Mouse (Mus musculus) hindbrain, embryonic 15.5 days (tissue): ENCODE results near the gene Defb46. TPM values are rescaled to one million over a fixed set of nuclear protein-coding genes. Genes with fewer than 3 reads are reported as not detected.

Experiments used
- ATAC-seq: fragments of 200-750 bp; cut with Nextera tagmentation; 2 replicates; pipeline ENCODE4 v1.8.0; 2017; ENCODE audit warnings: low read depth, moderate number of reproducible peaks, moderate TSS enrichment; ENCODE audit not compliant: low FRiP score
- H3K27ac ChIP-seq: fragments of 300-500 bp; sonication (generic); replicated peaks from 2 replicates; pipeline ENCODE4 v1.5.1; 2015; ENCODE audit warnings: mild to moderate bottlenecking, inconsistent platforms
- H3K27me3 ChIP-seq: fragments of 300-500 bp; sonication (generic); 2 replicates; pipeline ENCODE4 v1.6.1; 2015; ENCODE audit warnings: control low read depth, inconsistent platforms
- H3K36me3 ChIP-seq: fragments of 300-500 bp; sonication (generic); 2 replicates; pipeline ENCODE4 v1.6.1; 2015; ENCODE audit warnings: control low read depth, inconsistent platforms
- H3K4me1 ChIP-seq: fragments of 300-500 bp; sonication (generic); replicated peaks from 2 replicates; pipeline ENCODE4 v1.6.1; 2015; ENCODE audit warnings: control low read depth, inconsistent platforms
- H3K4me2 ChIP-seq: fragments of 300-500 bp; sonication (generic); 2 replicates; pipeline ENCODE4 v1.6.1; 2015; ENCODE audit warnings: moderate library complexity, mild to moderate bottlenecking, inconsistent platforms
- H3K4me3 ChIP-seq: fragments of 300-500 bp; sonication (generic); 2 replicates; pipeline ENCODE4 v1.5.1; 2015; ENCODE audit warnings: mild to moderate bottlenecking, inconsistent platforms
- H3K9ac ChIP-seq: fragments of 300-500 bp; sonication (generic); 2 replicates; pipeline ENCODE4 v1.6.1; 2015; ENCODE audit warnings: inconsistent platforms
- H3K9me3 ChIP-seq: fragments of 300-500 bp; sonication (generic); 2 replicates; pipeline ENCODE4 v1.6.1; 2016; ENCODE audit warnings: control low read depth, inconsistent platforms
- WGBS: fragments of 180-500 bp; shearing (Covaris S2); methylation state at CpG from one replicate; pipeline ENCODE4 v1.1.7; 2015; 5-methylcytosine and 5-hydroxymethylcytosine counted together
- polyA plus RNA-seq: library from polyadenylated mRNA; unstranded; fragments of >200 nt; fragmentation: Nextera tagmentation; extraction: Ambion mirVana; gene quantifications from 2 replicates; pipeline ENCODE4 v1.2.1, GENCODE M21; 2015

Defb46 gene
- polyA plus RNA-seq, result not detected in 2 replicates

- ATAC-seq, result no peak
- no peak within 1 kb of the TSS for H3K4me2 ChIP-seq
- H3K27ac ChIP-seq, result no peak within 1 kb of the TSS
- no peak within 1 kb of the TSS for H3K4me3 ChIP-seq
- no peaks in the 10 kb centered on the region for H3K36me3 ChIP-seq
- WGBS, result 89% methylated on average over 2 of the region's 2 CpGs
- H3K9ac ChIP-seq, result no peak within 1 kb of the TSS
- no peaks in the 10 kb centered on the region for H3K4me1 ChIP-seq
- no peaks in the 10 kb centered on the region for H3K9me3 ChIP-seq
- no peaks in the 10 kb centered on the region for H3K27me3 ChIP-seq
Measured at GRCm38 (mm10) chr8:19239616-19240015, at the start of gene Defb46. TSS of gene Defb46 (plus strand) at chr8:19239916.

GRCm38 (mm10) chr8:19225161-19225560, 14.6 kb upstream of the Defb46 start, which contains the start of gene Defb6:
TSS of gene Defb6 (plus strand) at chr8:19225478.
- no peak within 1 kb of the TSS for H3K4me3 ChIP-seq
- no peaks in the 10 kb centered on the region for H3K4me1 ChIP-seq
- H3K9me3 ChIP-seq, result no peaks in the 10 kb centered on the region
- no peak within 1 kb of the TSS for H3K27ac ChIP-seq
- H3K4me2 ChIP-seq, result no peak within 1 kb of the TSS
- no peaks in the 10 kb centered on the region for H3K36me3 ChIP-seq
- no peak for ATAC-seq
- H3K9ac ChIP-seq, result no peak within 1 kb of the TSS
- 49% methylated on average over 1 of the region's 1 CpGs for WGBS
- H3K27me3 ChIP-seq, result no peaks in the 10 kb centered on the region

GRCm38 (mm10) chr8:19238101-19238500, 1.6 kb upstream of the Defb46 start:
- Histone ChIP-seq H3K36me3 (no peaks in the 10 kb centered on the region), H3K27ac (no peak overlapping the region), H3K9ac (no peak overlapping the region), H3K27me3 (no peaks in the 10 kb centered on the region), H3K4me2 (no peak overlapping the region), H3K4me1 (no peaks in the 10 kb centered on the region), H3K4me3 (no peak overlapping the region), H3K9me3 (no peaks in the 10 kb centered on the region)
- WGBS, result 36% methylated on average over 1 of the region's 1 CpGs
- ATAC-seq, result no peak

- no peaks in the 10 kb centered on the region for H3K36me3 ChIP-seq
- H3K27ac ChIP-seq, result no peak within 1 kb of the TSS
- 92% methylated on average over 5 of the region's 5 CpGs for WGBS
- no peak within 1 kb of the TSS for H3K4me2 ChIP-seq
- H3K9ac ChIP-seq, result no peak within 1 kb of the TSS
- no peak within 1 kb of the TSS for H3K4me3 ChIP-seq
- H3K4me1 ChIP-seq, result no peaks in the 10 kb centered on the region
- H3K27me3 ChIP-seq, result no peaks in the 10 kb centered on the region
- H3K9me3 ChIP-seq, result no peaks in the 10 kb centered on the region; the same call in 1 of the 2 replicates
- no peak for ATAC-seq
Measured at GRCm38 (mm10) chr8:19247280-19247679, 7.6 kb downstream of the Defb46 start, which contains the start of gene Defb5. TSS of gene Defb5 (plus strand) at chr8:19247580.

- H3K9ac ChIP-seq, result no peak overlapping the region
- H3K4me3 ChIP-seq, result no peak overlapping the region
- no peaks in the 10 kb centered on the region for H3K36me3 ChIP-seq
- H3K4me2 ChIP-seq, result no peak overlapping the region
- no peak for ATAC-seq
- H3K27ac ChIP-seq, result no peak overlapping the region
- no peaks in the 10 kb centered on the region for H3K4me1 ChIP-seq
- H3K9me3 ChIP-seq, result 0 out of 2 replicates have a peak, but pooled peaks cover 3% of the 10 kb centered on the region
- H3K27me3 ChIP-seq, result no peaks in the 10 kb centered on the region
Measured at GRCm38 (mm10) chr8:19258136-19258535, 18.4 kb downstream of the Defb46 start.

- no peak for ATAC-seq
- 0 out of 2 replicates have a peak, but pooled peaks cover 3% of the 10 kb centered on the region for H3K9me3 ChIP-seq
- 62% methylated on average over 3 of the region's 3 CpGs for WGBS
Measured at GRCm38 (mm10) chr8:19259667-19260066, 20.0 kb downstream of the Defb46 start.

More at GRCm38 (mm10) chr8:19259667-19260066, 20.0 kb downstream of the Defb46 start:
- H3K36me3 ChIP-seq, result no peaks in the 10 kb centered on the region
- no peak overlapping the region for H3K27ac ChIP-seq
- H3K4me3 ChIP-seq, result no peak overlapping the region
- no peak overlapping the region for H3K9ac ChIP-seq
- H3K27me3 ChIP-seq, result no peaks in the 10 kb centered on the region
- H3K4me2 ChIP-seq, result no peak overlapping the region
- no peaks in the 10 kb centered on the region for H3K4me1 ChIP-seq

Other genes starting within 250 kb of the Defb46 start
- gene Defb37, start 248.9 kb upstream of the Defb46 start, polyA plus RNA-seq, result not detected in 2 replicates
- not detected in 2 replicates for gene Defb38, start 213.3 kb upstream of the Defb46 start, polyA plus RNA-seq
- gene Defb39, start 175.1 kb upstream of the Defb46 start, polyA plus RNA-seq, result not detected in 2 replicates
- gene Defb12, start 125.1 kb upstream of the Defb46 start, polyA plus RNA-seq, result not detected in 2 replicates
- gene Defb34, start 116.2 kb upstream of the Defb46 start, polyA plus RNA-seq, result not detected in 2 replicates
- gene Gm45826, start 99.1 kb upstream of the Defb46 start, polyA plus RNA-seq, result not detected in 2 replicates
- not detected in 2 replicates for gene Defb14, start 45.6 kb upstream of the Defb46 start, polyA plus RNA-seq
- not detected in 2 replicates for gene Defb4, start 41.2 kb upstream of the Defb46 start, polyA plus RNA-seq
- not detected in 2 replicates for gene Defb6, start 14.4 kb upstream of the Defb46 start, polyA plus RNA-seq
- gene Defb5, start 7.7 kb downstream of the Defb46 start, polyA plus RNA-seq, result not detected in 2 replicates
- not detected in 2 replicates for gene Defb3, start 53.4 kb downstream of the Defb46 start, polyA plus RNA-seq
- not detected in 2 replicates for gene Defb8, start 207.7 kb downstream of the Defb46 start, polyA plus RNA-seq